In genomic region chr2:56114469-56114868, GRCm38 (mm10) we compare ENCODE assay signal across 8 mouse cellular contexts.
DNase-seq lines count a peak whose midpoint lies in the region; ATAC-seq and TF ChIP-seq lines count a peak whose summit lies in the region.
"Had no signal": no experiment of that assay in that cellular context is flagged by ENCODE, and none has a peak within 500 bp of the region (broad histone marks: within the 10 kb centered on the region; RNA-seq: fewer than 3 reads in every experiment).

No protein-coding gene starts in this region.

- peak; percentile 86; the same call in 1 of the 2 replicates for ATAC-seq in kidney, embryonic 14.5 days (ENCODE audit: low FRiP score, low TSS enrichment)
- ATAC-seq in intestine, postnatal 0 days, result peak; percentile 54; the same call in 1 of the 2 replicates
- ATAC-seq in midbrain, embryonic 13.5 days, result peak; percentile 91

- peak; percentile 71 for TF ChIP-seq CTCF in intestine, postnatal 0 days (IDR thresholded peaks at IDR 0.05; ENCODE audit: low read depth)

- no peak overlapping the region for H3K4me3 ChIP-seq in kidney, embryonic 14.5 days (ENCODE audit: low read length)
- no peak overlapping the region for H3K4me3 ChIP-seq in intestine, postnatal 0 days (ENCODE audit: low read depth, low read length)
- no peak overlapping the region for H3K4me3 ChIP-seq in midbrain, embryonic 13.5 days (replicated peaks)
- H3K4me3 ChIP-seq: erythroblast, embryonic 14.5 days had no signal

- 21% methylated on average over 3 of the region's 3 CpGs for WGBS in kidney, embryonic 14.5 days
- WGBS in intestine, postnatal 0 days, result 10% methylated on average over 3 of the region's 3 CpGs
- 24% methylated on average over 3 of the region's 3 CpGs for WGBS in midbrain, embryonic 13.5 days

- H3K9me3 ChIP-seq in kidney, embryonic 14.5 days (ENCODE audit: control insufficient read depth, low read length), result no peaks in the 10 kb centered on the region
- no peaks in the 10 kb centered on the region for H3K9me3 ChIP-seq in intestine, postnatal 0 days (ENCODE audit: control insufficient read depth)
- H3K9me3 ChIP-seq in midbrain, embryonic 13.5 days, result no peaks in the 10 kb centered on the region

- no peak for DNase-seq in kidney, postnatal 4 days
- peak; percentile 58 for DNase-seq in Muller cell, postnatal 12 days (ENCODE audit: inconsistent ontology term)
- peak; percentile 62 for DNase-seq in embryo, embryonic 11 days
- DNase-seq in adrenal gland, adult 2 months, result no peak

- H3K4me2 ChIP-seq in kidney, embryonic 14.5 days (replicated peaks; ENCODE audit: low read depth, low read length), result no peak overlapping the region
- no peak overlapping the region for H3K4me2 ChIP-seq in intestine, postnatal 0 days (replicated peaks; ENCODE audit: low read depth)
- H3K4me2 ChIP-seq in midbrain, embryonic 13.5 days (replicated peaks), result no peak overlapping the region

- no peaks in the 10 kb centered on the region for H3K4me1 ChIP-seq in kidney, embryonic 14.5 days (ENCODE audit: control insufficient read depth, insufficient read depth, low read length)
- no peaks in the 10 kb centered on the region for H3K4me1 ChIP-seq in intestine, postnatal 0 days (replicated peaks; ENCODE audit: control insufficient read depth, insufficient read depth, low read length)
- peaks cover under 1% of the 10 kb centered on the region; the same call in 1 of the 2 replicates for H3K4me1 ChIP-seq in midbrain, embryonic 13.5 days (replicated peaks)

- H3K9ac ChIP-seq in kidney, embryonic 14.5 days (ENCODE audit: low read depth, low read length), result no peak overlapping the region
- no peak overlapping the region for H3K9ac ChIP-seq in intestine, postnatal 0 days (ENCODE audit: low read depth, low read length)
- no peak overlapping the region for H3K9ac ChIP-seq in midbrain, embryonic 13.5 days (replicated peaks)

- no peaks in the 10 kb centered on the region for H3K27me3 ChIP-seq in kidney, embryonic 14.5 days (ENCODE audit: control insufficient read depth, insufficient read depth, low read length)
- H3K27me3 ChIP-seq in intestine, postnatal 0 days (replicated peaks; ENCODE audit: control insufficient read depth, insufficient read depth, low read length), result no peaks in the 10 kb centered on the region
- H3K27me3 ChIP-seq in midbrain, embryonic 13.5 days, result peaks cover 33% of the 10 kb centered on the region

- H3K27ac ChIP-seq in kidney, embryonic 14.5 days (ENCODE audit: low read depth, low read length), result no peak overlapping the region
- H3K27ac ChIP-seq in intestine, postnatal 0 days (ENCODE audit: low read depth, low read length), result no peak overlapping the region
- no peak overlapping the region for H3K27ac ChIP-seq in midbrain, embryonic 13.5 days

- H3K36me3 ChIP-seq in kidney, embryonic 14.5 days (ENCODE audit: control insufficient read depth, insufficient read depth, low read length), result no peaks in the 10 kb centered on the region
- H3K36me3 ChIP-seq in intestine, postnatal 0 days (ENCODE audit: control insufficient read depth, insufficient read depth), result no peaks in the 10 kb centered on the region
- H3K36me3 ChIP-seq in midbrain, embryonic 13.5 days, result no peaks in the 10 kb centered on the region

Comparison
In these comparisons a context has a peak if more than half of its experiments do, and no peak if none do; other contexts are left out.
1. DNase-seq: peak in Muller cell, postnatal 12 days (single experiment) and embryo, embryonic 11 days (single experiment); none in kidney, postnatal 4 days (0 of 2) and adrenal gland, adult 2 months (single experiment).
2. Peak in every context shown above with its lines, with median percentiles within 50 percentile points of each other: ATAC-seq.